Mouse (Mus musculus) forebrain, embryonic 12.5 days (tissue): Measurements from ENCODE around the gene Txnrd1. TPM values are rescaled to one million over a fixed set of nuclear protein-coding genes. Genes with fewer than 3 reads are reported as not detected.
A peak's percentile ranks its signal among the peaks of the same experiment; 100 is the strongest.

Experiments used
- ATAC-seq: fragments of 200-750 bp; cut with Nextera tagmentation; 2 replicates; pipeline ENCODE4 v1.8.0; 2017; ENCODE audit warnings: moderate TSS enrichment; ENCODE audit not compliant: low FRiP score
- H3K27ac ChIP-seq: fragments of 300-500 bp; sonication (generic); 2 replicates; pipeline ENCODE4 v1.5.1; 2016; ENCODE audit warnings: mild to moderate bottlenecking
- H3K27me3 ChIP-seq: fragments of 300-500 bp; sonication (generic); 2 replicates; pipeline ENCODE4 v1.6.1; 2016; ENCODE audit warnings: mild to moderate bottlenecking
- H3K36me3 ChIP-seq: fragments of 300-500 bp; sonication (generic); replicated peaks from 2 replicates; pipeline ENCODE4 v1.6.1; 2016; ENCODE audit warnings: mild to moderate bottlenecking
- H3K4me1 ChIP-seq: fragments of 300-500 bp; sonication (generic); 2 replicates; pipeline ENCODE4 v1.6.1; 2016
- H3K4me2 ChIP-seq: fragments of 300-500 bp; sonication (generic); 2 replicates; pipeline ENCODE4 v1.6.1; 2016; ENCODE audit warnings: mild to moderate bottlenecking, moderate library complexity
- H3K4me3 ChIP-seq: fragments of 300-500 bp; sonication (generic); replicated peaks from 2 replicates; pipeline ENCODE4 v1.5.1; 2016; ENCODE audit warnings: mild to moderate bottlenecking
- H3K9ac ChIP-seq: fragments of 300-500 bp; sonication (generic); 2 replicates; pipeline ENCODE4 v1.6.1; 2016; ENCODE audit warnings: mild to moderate bottlenecking
- H3K9me3 ChIP-seq: fragments of 300-500 bp; sonication (generic); 2 replicates; pipeline ENCODE4 v1.6.1; 2016
- WGBS: fragments of 180-500 bp; shearing (Covaris S2); methylation state at CpG from one replicate; pipeline ENCODE4 v1.1.7; 2016; 5-methylcytosine and 5-hydroxymethylcytosine counted together
- polyA plus RNA-seq: library from polyadenylated mRNA; unstranded; fragments of >200 nt; fragmentation: Nextera tagmentation; extraction: Ambion mirVana; gene quantifications from 2 replicates; pipeline ENCODE4 v1.2.1, GENCODE M21; 2016

Gene Txnrd1
- polyA plus RNA-seq, 1 experiment from 2014 or later: 183 TPM

- Histone ChIP-seq H3K27me3 (no peaks in the 10 kb centered on the region), H3K4me2 (peak overlapping the region; percentile 70), H3K4me1 (peaks cover 22% of the 10 kb centered on the region), H3K36me3 (no peaks in the 10 kb centered on the region), H3K9ac (0 out of 2 replicates have a peak overlapping the region, but pooled peaks have one; percentile 87), H3K9me3 (no peaks in the 10 kb centered on the region), H3K27ac (no peak overlapping the region), H3K4me3 (peak overlapping the region; percentile 66; the same call in 1 of the 2 replicates)
- 49% methylated on average over 10 of the region's 10 CpGs for WGBS
- no peak for ATAC-seq
Measured at GRCm38 (mm10) chr10:82858032-82858680, 24.4 kb downstream of the Txnrd1 start.

GRCm38 (mm10) chr10:82858691-82859532 is 25.2 kb downstream of the Txnrd1 start:
- Histone ChIP-seq H3K9ac (peak overlapping the region; percentile 87), H3K27me3 (no peaks in the 10 kb centered on the region), H3K4me2 (peak overlapping the region; percentile 70), H3K9me3 (no peaks in the 10 kb centered on the region), H3K36me3 (peaks cover 2% of the 10 kb centered on the region; the same call in 1 of the 2 replicates), H3K27ac (peak overlapping the region; percentile 92), H3K4me3 (peak overlapping the region; percentile 66), H3K4me1 (peaks cover 30% of the 10 kb centered on the region)
- WGBS: under 1% methylated on average over 49 of the region's 49 CpGs
- peak; percentile 89 for ATAC-seq

GRCm38 (mm10) chr10:82859533-82859915 is 25.8 kb downstream of the Txnrd1 start:
- WGBS: 0% methylated on average over 8 of the region's 8 CpGs
- Histone ChIP-seq H3K27ac (peak overlapping the region; percentile 92), H3K4me1 (peaks cover 31% of the 10 kb centered on the region), H3K4me3 (peak overlapping the region; percentile 66), H3K36me3 (peaks cover 8% of the 10 kb centered on the region), H3K9me3 (no peaks in the 10 kb centered on the region), H3K4me2 (peak overlapping the region; percentile 70), H3K27me3 (no peaks in the 10 kb centered on the region), H3K9ac (peak overlapping the region; percentile 87)
- ATAC-seq: peak; percentile 62

GRCm38 (mm10) chr10:82860181-82860928 is 26.6 kb downstream of the Txnrd1 start:
- H3K4me1 ChIP-seq: peaks cover 31% of the 10 kb centered on the region
- H3K27me3 ChIP-seq: no peaks in the 10 kb centered on the region
- peaks cover 12% of the 10 kb centered on the region for H3K36me3 ChIP-seq
- H3K4me3 ChIP-seq: peak overlapping the region; percentile 66
- H3K9ac ChIP-seq: peak overlapping the region; percentile 87
- peak overlapping the region; percentile 70 for H3K4me2 ChIP-seq
- peak overlapping the region; percentile 92 for H3K27ac ChIP-seq
- peak; percentile 67 for ATAC-seq
- no peaks in the 10 kb centered on the region for H3K9me3 ChIP-seq
- WGBS: under 1% methylated on average over 50 of the region's 50 CpGs

GRCm38 (mm10) chr10:82860929-82861315 is 27.2 kb downstream of the Txnrd1 start:
- WGBS: 4% methylated on average over 8 of the region's 8 CpGs
- peak overlapping the region; percentile 66 for H3K4me3 ChIP-seq
- no peaks in the 10 kb centered on the region for H3K27me3 ChIP-seq
- H3K9ac ChIP-seq: peak overlapping the region; percentile 87
- H3K36me3 ChIP-seq: peaks cover 14% of the 10 kb centered on the region
- H3K4me1 ChIP-seq: peaks cover 34% of the 10 kb centered on the region
- ATAC-seq: no peak
- H3K9me3 ChIP-seq: no peaks in the 10 kb centered on the region
- peak overlapping the region; percentile 70 for H3K4me2 ChIP-seq
- H3K27ac ChIP-seq: peak overlapping the region; percentile 92

- Histone ChIP-seq H3K4me2 (0 out of 2 replicates have a peak overlapping the region, but pooled peaks have one; percentile 5), H3K36me3 (peaks cover 28% of the 10 kb centered on the region), H3K9ac (no peak overlapping the region), H3K9me3 (no peaks in the 10 kb centered on the region), H3K27ac (peak overlapping the region; percentile 33; the same call in 1 of the 2 replicates), H3K27me3 (no peaks in the 10 kb centered on the region), H3K4me1 (peaks cover 43% of the 10 kb centered on the region), H3K4me3 (no peak overlapping the region)
- WGBS: 80% methylated on average over 5 of the region's 5 CpGs
- no peak for ATAC-seq
Measured at GRCm38 (mm10) chr10:82863106-82863680, 29.4 kb downstream of the Txnrd1 start.

GRCm38 (mm10) chr10:82863827-82864226 is 30.1 kb downstream of the Txnrd1 start:
- Histone ChIP-seq H3K4me1 (peaks cover 43% of the 10 kb centered on the region), H3K4me2 (no peak overlapping the region), H3K36me3 (peaks cover 30% of the 10 kb centered on the region), H3K4me3 (no peak overlapping the region), H3K9me3 (no peaks in the 10 kb centered on the region), H3K27ac (no peak overlapping the region), H3K27me3 (no peaks in the 10 kb centered on the region), H3K9ac (no peak overlapping the region)
- 84% methylated on average over 7 of the region's 7 CpGs for WGBS
- ATAC-seq: no peak

GRCm38 (mm10) chr10:82866356-82866755 is 32.6 kb downstream of the Txnrd1 start, which contains the start of gene Eid3:
Gene Eid3, plus strand, starts transcription at chr10:82866626.
- no peak for ATAC-seq
- Histone ChIP-seq H3K4me2 (no peak within 1 kb of the TSS), H3K4me1 (peaks cover 38% of the 10 kb centered on the region), H3K36me3 (peaks cover 42% of the 10 kb centered on the region), H3K4me3 (no peak within 1 kb of the TSS), H3K27ac (0 out of 2 replicates have a peak within 1 kb of the TSS, but pooled peaks have one; percentile 19), H3K9ac (no peak within 1 kb of the TSS), H3K9me3 (no peaks in the 10 kb centered on the region), H3K27me3 (no peaks in the 10 kb centered on the region)
- WGBS: 64% methylated on average over 9 of the region's 9 CpGs

GRCm38 (mm10) chr10:82866832-82867231 is 33.1 kb downstream of the Txnrd1 start:
- no peak for ATAC-seq
- Histone ChIP-seq H3K27me3 (no peaks in the 10 kb centered on the region), H3K36me3 (peaks cover 42% of the 10 kb centered on the region), H3K9me3 (no peaks in the 10 kb centered on the region), H3K9ac (no peak overlapping the region), H3K4me1 (peaks cover 33% of the 10 kb centered on the region), H3K27ac (0 out of 2 replicates have a peak overlapping the region, but pooled peaks have one; percentile 19), H3K4me2 (no peak overlapping the region), H3K4me3 (no peak overlapping the region)
- 84% methylated on average over 18 of the region's 18 CpGs for WGBS

GRCm38 (mm10) chr10:82868418-82869086 is 34.8 kb downstream of the Txnrd1 start:
- Histone ChIP-seq H3K36me3 (peaks cover 42% of the 10 kb centered on the region), H3K4me1 (peaks cover 17% of the 10 kb centered on the region), H3K4me2 (no peak overlapping the region), H3K27me3 (no peaks in the 10 kb centered on the region), H3K9ac (no peak overlapping the region), H3K27ac (no peak overlapping the region), H3K4me3 (no peak overlapping the region), H3K9me3 (no peaks in the 10 kb centered on the region)
- 91% methylated on average over 6 of the region's 6 CpGs for WGBS
- no peak for ATAC-seq

GRCm38 (mm10) chr10:82875446-82875845 is 41.7 kb downstream of the Txnrd1 start:
- Histone ChIP-seq H3K9ac (no peak overlapping the region), H3K27ac (no peak overlapping the region), H3K4me3 (no peak overlapping the region), H3K27me3 (no peaks in the 10 kb centered on the region), H3K4me1 (no peaks in the 10 kb centered on the region), H3K36me3 (peaks cover 68% of the 10 kb centered on the region), H3K4me2 (no peak overlapping the region), H3K9me3 (no peaks in the 10 kb centered on the region)
- 91% methylated on average over 10 of the region's 10 CpGs for WGBS
- ATAC-seq: no peak
